Mouse (Mus musculus): ENCODE results near the gene Atp10a.

Gene Atp10a

DNA sequence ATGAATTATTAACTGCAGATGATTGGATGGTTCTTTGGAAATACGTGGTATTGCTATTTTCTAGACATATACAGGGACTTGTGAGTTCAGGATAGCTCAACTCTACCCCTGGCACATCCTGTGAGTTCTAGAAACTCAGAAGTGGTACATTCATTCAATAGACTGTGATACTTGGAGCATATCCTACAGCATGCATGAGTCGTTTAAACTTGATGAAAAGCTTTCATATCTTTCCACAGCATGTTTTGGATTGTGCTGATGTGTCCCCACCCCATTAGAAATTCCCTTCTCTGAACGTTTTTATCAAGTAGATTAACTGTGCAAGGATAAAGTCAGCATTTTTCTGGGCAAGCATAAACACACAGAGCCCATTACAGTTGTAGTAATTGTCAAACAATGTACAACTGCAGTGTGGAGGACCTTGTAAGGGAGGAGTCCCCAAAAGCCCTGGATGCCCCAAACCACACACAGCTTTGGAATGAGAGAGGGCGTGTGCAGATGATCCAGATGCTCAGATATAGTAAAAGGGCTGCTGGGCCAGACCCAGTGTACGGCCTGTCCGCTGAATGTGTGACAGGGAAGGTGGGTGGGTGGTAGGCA, 35.1 kb downstream of the Atp10a start:
- WGBS: 72% methylated on average over 6 of the region's 6 CpGs

DNA sequence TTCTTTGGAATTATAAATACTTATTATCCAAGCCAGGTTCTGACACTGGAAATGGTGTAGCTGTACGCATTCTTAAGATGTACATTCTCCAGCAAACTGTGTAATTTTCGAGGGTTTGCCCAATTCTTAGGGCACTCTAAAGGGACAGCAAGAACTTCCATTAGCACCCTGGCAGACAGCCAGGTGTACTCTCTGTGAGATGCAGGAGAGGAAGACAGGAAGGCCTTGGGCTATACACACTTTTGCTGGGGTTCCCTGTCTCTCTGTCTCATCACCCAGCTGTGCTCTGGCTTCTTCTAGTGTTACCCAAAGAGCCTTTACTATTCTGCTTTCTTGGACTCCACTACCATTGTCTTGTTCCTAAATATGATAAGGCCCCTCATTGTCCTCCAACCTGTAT, 36.7 kb downstream of the Atp10a start:
- WGBS: 82% methylated on average over 2 of the region's 2 CpGs

DNA sequence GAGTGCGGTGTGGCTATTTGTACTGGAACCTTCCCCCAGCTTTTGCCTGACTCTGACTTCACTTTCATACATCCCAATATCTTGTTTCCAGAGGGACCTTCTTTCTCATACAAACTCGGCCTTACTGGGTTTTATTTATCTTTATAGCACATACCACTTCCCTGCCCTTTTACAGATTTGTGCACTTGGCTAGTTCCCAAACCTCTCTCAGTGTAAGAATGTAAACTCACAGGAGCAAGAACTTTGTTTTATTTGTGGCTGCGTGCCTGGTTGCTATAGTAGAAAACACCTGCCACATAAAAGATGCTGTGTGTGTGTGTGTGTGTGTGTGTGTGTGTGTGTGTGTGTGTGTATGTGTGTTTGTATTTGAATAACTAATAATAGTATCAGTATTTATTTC, 37.4 kb downstream of the Atp10a start:
- 55% methylated on average over 3 of the region's 3 CpGs for WGBS

DNA sequence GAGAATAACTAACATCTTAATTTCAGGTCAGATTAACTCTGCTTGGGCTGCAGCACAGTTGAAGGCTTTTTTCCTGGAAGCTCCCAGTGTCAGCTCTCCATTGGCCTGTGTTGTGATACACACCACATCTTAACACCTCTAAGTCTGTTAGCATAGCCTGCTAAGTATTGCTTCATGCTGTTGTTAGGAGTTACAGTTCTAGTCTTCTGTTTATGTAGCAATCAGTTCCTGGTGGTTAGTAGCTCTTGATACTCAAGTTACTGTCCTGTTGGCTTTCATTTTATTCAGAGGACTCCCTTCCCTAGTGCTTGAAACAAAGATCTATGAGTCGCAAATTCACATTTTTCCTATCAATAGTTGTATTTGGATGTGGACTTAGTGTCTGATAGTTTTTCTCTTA, 39.7 kb downstream of the Atp10a start:
- WGBS: 81% methylated on average over 1 of the region's 1 CpGs

DNA sequence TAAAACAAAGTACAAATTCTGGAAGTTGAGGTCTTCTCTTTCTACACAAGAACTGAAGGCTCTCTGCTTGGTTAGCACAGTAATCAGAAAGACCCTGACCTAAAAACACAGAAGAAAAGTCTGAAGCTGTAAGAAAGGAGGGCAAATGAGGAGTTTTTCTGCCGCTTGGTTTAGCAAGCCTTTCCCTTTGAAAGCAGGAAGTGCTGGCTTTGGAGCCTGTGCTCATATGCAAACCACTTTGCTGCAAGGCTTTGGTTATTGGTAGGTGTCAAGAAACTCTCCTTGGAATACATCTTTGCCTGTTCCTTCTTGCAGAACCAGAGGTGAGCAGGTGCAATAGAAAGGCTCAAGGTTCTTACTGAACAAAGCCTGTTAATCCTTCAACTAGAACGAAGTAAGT, 41.1 kb downstream of the Atp10a start:
- 57% methylated on average over 2 of the region's 2 CpGs for WGBS

DNA sequence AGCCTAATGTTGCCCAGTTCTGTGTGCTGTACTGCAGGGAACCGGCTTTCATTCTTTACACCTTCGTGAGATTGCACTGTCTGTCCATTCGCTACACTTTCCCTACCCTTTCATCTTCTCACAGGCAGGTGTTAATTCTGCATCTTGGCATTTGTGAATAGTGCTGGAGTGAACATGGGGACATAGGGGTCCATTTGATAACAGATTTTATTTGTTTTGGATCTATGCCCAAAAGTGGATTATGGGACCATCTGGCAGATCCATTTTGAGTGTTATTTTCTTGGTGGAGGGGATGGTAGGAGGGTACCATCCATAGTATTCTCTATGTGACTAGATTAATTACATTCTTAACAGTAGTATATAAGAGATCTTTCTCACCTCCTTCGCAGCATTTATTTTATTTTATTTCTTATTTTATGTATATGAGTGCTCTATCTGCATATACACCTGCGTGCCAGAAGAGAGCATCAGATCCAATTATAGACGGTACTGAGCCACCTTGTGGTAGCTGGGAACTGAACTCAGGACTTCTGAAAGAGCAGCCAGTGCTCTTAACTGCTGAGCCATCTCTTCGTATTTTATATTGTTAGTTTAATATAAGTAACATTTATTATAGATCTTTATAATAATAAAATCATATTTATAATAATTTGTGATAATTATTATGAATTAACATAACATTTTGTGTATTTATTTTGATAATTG, 42.9 kb downstream of the Atp10a start:
- 83% methylated on average over 7 of the region's 7 CpGs for WGBS

DNA sequence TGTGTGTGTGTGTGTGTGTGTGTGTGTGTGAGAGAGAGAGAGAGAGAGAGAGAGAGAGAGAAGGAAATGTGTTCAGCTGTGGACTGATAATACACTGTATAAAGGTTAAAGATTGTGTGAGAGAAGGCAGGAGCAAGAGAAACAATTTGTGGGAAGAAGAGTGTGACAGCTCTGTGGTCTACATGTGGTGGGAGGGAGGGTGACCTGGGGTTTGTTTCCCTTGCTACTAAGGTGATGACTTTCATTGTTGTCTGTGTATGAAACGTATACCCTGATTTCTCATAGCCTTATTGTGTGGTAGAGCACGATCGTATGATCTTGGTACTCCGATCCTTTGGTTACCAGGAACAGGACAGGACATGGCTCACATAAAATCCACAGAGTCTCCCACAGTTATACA, 45.3 kb downstream of the Atp10a start:
- 97% methylated on average over 4 of the region's 4 CpGs for WGBS

DNA sequence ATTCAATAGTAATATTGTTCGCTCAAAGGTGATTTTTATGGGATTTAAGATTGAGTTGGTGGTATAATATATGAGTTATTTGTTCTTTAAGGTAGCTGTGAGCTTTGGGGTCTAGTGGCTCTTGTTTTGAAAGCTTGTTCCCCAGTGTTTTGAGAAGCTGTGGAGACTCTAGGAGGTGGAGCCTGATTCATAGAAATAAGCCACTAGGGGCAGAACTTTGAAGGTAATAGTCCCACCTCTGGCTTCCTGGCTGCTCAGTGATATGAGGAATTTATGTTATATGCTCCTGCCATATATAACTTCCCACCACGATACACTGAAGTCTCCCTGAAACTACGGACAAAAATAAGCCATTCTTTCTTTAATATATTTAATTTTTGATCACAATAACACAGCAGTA, 49.2 kb downstream of the Atp10a start:
- 90% methylated on average over 3 of the region's 3 CpGs for WGBS

DNA sequence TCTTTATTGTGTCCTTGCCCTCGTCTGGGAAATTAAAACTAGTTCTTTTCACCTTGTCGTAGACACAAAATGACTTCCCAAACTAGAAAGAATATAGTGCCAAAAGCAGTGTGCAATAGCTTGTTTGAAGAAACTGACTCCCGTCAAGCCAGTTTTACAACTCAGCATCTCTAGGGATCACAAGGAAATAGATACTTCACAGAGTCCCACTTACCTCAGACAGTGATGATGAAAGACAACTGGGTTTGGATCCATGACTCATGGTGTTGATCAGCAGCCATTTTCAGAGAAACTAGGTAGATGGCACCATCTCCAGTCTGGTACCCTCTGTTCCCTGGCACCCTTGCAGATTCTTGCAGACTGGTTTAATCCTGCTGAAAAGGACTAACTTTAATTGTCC, 53.3 kb downstream of the Atp10a start:
- WGBS: 68% methylated on average over 3 of the region's 3 CpGs

DNA sequence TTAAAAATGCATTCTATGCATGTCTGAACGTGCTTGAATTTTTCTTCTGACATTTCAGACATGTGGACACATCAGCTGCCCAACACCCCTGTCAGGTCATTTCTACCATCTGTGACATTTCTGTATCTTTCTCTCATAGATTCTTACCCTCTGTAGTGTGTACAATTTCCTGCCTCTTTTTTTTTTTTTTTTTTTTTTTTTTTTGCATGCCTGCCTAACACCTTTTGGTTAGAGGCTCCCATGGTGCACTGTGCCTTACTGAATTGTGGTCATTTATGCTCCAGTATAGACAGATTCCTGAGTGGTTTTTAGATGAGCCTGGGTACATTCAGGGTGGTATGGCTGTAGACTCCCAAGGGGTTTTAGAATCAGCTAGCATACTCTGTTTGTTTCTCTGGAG, 54.3 kb downstream of the Atp10a start:
- 95% methylated on average over 1 of the region's 1 CpGs for WGBS

DNA sequence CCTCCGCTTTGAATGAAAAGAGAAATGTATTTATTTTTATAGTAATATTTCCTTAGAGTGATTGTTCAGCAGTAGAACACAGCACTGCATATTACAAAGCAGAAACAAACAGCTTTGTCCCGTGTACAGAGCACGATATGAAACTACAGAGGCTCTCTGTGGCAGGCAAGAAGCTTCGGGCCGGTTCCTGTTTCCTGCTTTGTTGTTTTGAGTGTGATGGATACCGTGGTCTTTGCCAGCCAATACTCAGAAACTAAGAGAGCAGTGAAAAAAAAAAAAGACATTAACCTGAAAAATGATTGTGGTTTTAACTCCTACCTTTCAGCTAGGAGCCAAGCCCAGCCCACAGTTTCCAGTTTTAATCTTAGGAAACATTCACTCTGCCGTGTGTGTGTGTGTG, 55.8 kb downstream of the Atp10a start:
- 65% methylated on average over 7 of the region's 7 CpGs for WGBS

DNA sequence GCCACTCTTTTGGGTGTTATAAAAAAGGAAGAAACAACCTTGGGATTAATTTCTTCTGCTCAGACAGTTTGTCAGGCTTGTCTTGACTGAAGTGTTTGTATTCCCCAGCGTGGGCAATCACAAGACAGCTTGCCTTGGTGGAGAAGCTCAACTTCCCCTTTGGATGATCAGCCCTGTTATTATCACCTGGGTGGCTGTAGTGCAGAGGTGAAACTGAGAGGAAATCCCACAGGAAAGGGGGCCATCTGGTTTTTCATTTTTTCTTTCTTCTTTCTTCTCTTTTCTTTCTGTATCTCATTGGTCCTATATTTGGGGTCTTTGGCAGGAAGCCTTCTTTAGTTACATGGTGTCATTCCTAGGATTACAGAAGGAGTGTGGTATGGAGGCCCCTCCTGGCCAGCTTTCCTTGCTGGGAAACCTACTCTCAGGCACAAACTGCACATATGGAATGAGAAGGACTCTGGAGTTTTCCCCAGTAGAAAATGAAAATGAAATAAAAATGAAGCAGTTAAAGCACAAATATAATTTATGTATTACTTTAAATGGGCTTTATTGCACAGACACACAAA, 59.7 kb downstream of the Atp10a start:
- 46% methylated on average over 1 of the region's 1 CpGs for WGBS

DNA sequence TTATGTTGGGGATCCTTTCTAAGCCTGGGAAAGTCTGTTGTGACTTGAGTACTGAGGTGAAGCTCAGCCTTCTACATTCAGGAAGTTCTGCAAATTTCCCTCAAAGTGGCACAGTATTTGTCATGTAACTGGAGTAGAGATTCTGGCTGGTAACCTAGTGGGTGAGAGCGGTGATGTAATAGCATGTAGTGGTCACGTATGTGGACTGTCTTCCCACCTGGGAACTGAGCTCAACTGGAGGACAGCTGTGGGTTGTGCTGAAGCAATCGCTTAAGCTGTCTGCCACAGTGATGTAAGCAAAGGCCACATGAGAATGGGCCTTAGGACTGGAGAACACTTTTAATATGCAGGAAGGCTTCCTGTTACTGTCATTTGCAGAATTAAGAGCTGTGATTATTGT, 60.7 kb downstream of the Atp10a start:
- WGBS: 86% methylated on average over 3 of the region's 3 CpGs

DNA sequence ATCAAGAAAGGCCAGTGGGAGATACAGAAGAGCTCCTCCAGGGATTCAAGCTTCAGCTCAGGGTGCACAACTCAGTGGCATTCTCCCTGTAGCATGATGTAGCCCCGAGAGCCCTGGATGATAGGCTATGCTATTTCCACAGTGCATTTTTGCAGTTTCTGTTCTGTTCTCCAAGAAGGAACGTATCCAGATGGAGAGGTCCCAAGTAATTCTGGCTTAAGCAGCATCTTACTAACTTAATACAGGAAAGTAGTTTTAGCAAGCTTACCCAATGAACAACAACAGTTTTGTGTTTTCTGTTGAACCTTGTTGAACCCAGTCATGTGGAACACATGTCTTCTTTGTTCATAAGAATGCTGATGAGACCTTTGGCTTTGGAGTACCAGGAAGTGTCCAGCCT, 62.6 kb downstream of the Atp10a start:
- WGBS: 37% methylated on average over 2 of the region's 2 CpGs

DNA sequence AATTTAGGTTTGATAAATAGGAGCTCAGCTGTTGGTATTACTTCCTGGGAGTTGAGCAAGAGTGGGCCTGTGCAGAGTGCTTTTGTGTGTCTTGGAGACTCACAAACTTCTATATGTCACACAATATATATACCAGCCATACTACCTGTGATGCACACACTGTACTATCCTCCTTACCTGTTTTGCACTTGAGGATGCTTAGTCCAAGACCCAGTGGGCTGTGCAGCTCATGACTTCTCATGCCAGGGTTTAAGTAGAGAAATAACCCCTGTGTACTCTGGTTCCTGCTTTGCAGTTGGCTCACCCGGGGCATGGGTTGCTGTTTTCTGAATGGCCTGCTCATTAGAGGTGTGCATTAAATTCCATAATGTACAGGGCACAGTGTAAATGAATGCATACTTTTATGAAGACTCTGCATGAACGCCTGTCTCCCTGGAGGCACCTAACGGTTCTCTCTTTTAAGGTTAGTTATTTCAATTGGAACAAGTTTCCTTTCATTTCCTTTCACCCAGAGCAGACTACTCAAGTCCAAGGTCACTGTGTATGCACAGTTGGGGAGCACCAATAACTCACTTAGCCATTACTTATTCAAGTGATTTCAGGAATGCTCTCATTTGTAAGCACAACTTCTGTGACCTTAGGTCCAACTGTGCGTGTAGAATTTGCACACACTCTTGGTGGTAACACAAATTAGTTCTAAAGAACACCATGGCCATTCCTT, 63.4 kb downstream of the Atp10a start:
- WGBS: 67% methylated on average over 4 of the region's 4 CpGs

DNA sequence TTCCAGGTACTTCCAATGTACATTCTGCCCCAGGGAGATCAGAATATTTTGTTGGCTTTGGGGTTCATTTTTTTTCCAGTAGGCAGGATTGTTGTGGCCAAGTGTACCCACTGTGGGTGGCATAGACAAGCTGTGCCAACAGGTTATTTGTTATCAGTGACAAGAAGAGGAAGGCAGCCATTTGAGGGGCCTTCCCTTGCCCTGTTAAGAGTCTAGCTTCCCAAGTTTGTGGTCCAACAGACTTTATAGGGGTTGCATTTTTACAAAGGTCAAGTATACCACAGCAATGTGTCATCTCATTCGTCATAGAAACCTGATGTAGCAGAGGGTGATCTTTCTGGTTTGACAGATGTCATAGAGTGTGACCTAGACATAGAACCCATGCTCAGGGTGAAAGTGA, 66.3 kb downstream of the Atp10a start:
- 89% methylated on average over 1 of the region's 1 CpGs for WGBS

DNA sequence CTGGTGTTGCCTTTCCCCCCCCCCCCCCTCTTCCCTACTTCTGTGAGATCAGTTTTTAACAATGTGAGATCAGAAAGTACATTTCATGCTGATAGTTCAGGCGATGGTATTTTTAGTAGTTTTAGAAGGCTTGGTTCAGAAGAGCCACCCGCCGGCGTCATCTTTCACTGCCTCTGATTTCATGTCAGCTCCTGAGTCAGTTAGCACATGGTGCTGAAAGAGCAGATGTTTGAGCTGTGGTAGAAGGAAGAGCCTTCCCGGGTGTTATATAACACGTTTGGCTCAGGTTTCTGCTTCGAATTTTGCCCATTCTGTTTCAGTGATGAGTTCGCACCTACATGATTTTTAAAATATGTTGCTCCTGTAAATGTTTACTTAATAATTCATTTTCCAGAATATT, 74.2 kb downstream of the Atp10a start:
- 24% methylated on average over 8 of the region's 8 CpGs for WGBS

DNA sequence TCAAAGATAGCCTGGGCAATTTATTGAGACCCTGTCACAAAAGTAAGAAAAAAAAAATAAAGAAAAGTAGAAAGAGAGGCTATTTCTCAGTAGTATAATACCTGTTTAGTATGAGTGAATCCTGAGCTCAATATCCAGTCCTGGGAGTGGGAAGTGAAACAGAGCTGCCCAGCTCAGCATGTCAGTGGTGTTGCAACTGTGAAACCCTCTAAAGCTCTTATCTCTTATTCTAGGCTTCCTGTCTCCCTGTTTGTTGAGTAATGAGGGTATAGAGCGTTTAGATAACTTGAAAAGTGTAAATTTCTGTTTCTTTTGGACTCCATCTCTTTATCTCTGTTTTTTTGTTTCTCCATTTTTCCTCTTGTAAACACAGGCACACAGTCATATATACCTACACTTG, 74.9 kb downstream of the Atp10a start:
- WGBS: 56% methylated on average over 1 of the region's 1 CpGs

DNA sequence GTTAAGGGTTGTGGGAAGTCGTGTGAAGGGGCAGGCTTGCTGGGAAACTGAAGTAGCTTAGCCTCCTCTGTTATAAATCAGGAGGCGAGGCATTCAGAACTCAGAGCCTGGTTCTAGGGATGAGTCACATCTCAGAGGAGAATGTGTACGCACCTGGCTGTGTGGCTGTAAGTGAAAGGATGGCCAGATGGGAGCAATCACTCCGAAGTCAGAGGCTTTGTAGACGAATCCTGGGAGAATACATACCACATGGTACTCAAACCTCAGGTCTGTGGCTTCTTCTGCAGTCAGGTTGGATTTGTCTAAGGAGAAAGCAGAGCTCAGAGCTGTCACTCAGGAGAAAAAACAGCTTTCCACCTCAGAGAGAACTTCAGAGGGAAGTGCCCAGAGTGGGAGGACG, 76.4 kb downstream of the Atp10a start:
- WGBS: 63% methylated on average over 6 of the region's 6 CpGs

DNA sequence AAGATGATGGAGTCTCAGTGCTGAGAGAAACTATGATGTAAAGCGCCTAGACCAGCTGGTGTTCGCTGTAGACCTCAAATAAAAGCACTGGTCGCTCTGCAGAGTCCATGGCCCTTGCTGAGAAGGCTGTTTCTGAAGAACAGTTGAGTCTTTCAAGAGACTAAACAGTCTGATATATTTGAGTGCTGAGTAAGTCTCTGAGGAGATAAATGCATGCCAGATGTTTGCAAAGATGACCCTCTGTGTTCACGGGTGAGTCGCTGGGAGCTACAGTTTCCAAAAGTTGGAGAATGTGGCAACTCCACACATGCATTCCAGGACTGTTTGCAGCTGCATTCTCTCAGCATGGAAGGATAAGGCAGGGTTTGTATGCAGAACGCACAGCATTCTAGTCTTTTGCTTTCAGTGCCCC, 77.5 kb downstream of the Atp10a start:
- 73% methylated on average over 6 of the region's 6 CpGs for WGBS

DNA sequence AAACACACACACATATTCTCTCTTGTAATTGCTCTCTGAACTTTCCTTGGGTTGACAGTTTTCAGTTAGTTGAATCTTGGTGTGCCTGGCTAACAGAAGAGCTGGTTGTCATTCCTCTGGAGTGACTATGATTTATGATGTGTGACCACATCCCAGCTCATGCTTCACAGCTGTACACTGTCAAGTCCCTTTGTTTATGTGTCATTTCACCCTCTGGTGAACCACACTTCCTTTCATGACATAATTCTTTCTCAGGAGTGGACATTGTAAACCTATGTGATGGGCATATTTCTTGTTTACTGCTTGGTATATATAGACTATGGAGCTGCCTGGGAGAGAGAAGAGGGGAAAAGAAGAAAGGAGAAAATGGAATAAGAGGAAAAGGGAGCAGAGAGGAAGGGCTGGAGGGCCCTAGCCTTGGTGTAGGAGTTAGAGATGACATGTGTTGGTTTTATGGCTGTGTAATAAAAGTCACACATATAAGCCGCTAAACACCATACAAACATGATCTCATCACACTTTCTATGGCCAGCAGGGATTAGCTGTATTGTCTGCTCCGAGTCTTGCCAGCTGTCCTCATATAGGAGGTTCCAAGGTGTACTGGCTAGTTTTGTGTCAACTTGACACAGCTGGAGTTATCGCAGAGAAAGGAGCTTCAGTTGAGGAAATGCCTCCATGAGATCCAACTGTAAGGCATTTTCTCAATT, 81.0 kb downstream of the Atp10a start:
- WGBS: 94% methylated on average over 3 of the region's 3 CpGs

DNA sequence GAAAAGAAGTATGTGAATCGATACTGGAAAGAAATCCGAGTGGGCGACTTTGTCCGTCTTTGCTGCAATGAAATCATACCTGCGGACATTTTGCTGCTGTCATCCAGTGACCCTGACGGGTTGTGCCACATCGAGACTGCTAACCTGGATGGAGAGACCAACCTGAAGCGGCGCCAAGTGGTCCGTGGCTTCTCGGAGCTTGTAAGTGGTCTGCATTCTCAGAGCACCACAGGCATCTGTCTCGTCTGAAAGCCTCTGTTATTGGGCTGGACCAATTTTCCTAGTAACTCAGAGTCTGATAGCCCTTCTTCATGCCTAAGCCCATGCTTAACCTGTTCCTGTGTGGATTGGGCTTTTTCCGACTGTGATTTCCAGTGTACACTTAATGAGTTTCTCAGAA, 84.2 kb downstream of the Atp10a start:
- 96% methylated on average over 13 of the region's 13 CpGs for WGBS
